Mouse (Mus musculus): Measurements from ENCODE around the gene Nacad. TPM values are rescaled to one million over a fixed set of nuclear protein-coding genes. Genes with fewer than 3 reads are reported as not detected.
"Not testable (repeated sequence)": the region's sequence is repeated elsewhere in the genome, so short reads cannot be mapped to it uniquely, and the experiment has no call there.

Nacad gene
- 4.0 and 4.8 TPM in 2 replicates for polyA plus RNA-seq (2015; fragmentation: Nextera tagmentation; extraction: Ambion mirVana)

DNA sequence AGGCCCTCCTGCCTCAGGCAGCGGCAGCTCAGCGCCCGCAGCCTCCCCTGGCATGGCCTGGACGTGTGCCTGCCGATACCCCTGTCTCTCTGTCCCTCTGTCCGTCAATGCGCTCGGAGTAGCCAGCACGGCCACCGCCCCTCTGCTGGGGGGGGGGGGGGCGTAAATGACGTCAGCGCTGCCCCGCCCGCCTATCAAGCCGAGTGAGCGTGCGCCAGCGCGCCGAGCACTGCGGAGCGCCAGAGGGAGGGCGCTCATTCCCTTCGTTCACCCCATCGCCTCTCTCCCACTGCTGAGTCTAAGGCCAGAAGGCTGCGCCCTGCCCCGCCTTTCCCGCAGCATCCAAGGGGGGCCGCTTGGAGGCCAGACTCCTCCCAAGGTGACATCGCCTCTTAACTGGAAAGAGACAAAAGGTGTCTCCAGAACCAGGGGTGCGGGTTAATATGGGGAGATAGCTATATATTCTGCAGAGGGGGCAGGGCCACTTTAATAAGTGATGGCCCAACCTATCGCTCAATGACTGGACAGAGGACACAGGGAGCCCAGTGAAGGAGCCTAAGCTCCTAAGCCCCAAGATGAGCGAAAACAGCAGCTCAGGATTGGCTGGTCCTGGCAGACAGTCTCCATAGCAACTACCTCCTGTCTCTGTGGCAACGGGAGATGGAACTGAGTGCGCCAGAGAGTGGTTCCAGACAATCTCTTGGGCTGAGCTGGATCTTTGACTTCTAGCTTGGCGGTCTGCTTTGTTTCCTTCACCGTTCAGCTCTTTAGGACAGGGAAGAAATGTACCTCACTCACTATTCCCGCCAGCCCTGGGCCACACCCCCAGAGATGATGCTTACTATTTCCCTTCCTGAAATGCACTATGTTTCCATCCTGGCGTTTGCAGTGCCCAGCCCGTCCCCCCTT lies at the start of gene Nacad:
Nacad (minus strand) TSS at position 563 of the 909 bp plus-strand sequence.
- peak; percentile 36; the same call in 1 of the 2 replicates for ATAC-seq
- Histone ChIP-seq H3K27ac (ENCODE audit: low read depth, low read length) (no peak within 1 kb of the TSS), H3K9ac (ENCODE audit: low read depth, low read length) (no peak within 1 kb of the TSS), H3K4me3 (ENCODE audit: low read depth, low read length) (peak within 1 kb of the TSS; percentile 34), H3K27me3 (replicated peaks; ENCODE audit: control insufficient read depth, insufficient read depth, low read length) (peaks cover 25% of the 10 kb centered on the region), H3K4me1 (replicated peaks; ENCODE audit: control insufficient read depth, insufficient read depth, low read length) (peaks cover 6% of the 10 kb centered on the region; the same call in 1 of the 2 replicates), H3K9me3 (ENCODE audit: control insufficient read depth) (no peaks in the 10 kb centered on the region), H3K36me3 (ENCODE audit: control insufficient read depth, insufficient read depth) (0 out of 2 replicates have a peak, but pooled peaks cover 3% of the 10 kb centered on the region), H3K4me2 (replicated peaks; ENCODE audit: low read depth) (peak within 1 kb of the TSS; percentile 62)
- no peak for TF ChIP-seq CTCF (IDR thresholded peaks at IDR 0.05; ENCODE audit: low read depth)
- 5% methylated on average over 37 of the region's 41 CpGs for WGBS

DNA sequence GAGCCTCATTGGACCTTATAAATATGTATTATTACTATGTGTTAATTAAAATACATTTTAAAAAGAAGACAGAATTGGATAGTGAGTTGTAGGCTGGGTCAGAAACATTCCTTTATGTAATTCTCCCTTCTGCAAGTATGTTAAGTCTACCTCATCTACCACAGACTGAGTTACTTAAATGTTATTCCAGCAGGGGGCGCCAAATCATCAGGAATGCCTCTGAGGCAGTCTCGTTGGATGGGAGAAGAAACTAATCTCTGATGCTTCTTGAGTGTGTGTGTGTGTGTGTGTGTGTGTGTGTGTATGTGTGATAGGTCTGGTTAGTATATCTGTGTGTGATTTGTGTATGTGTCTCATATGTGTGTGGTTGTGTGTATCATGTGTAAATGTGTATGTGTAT lies 49.0 kb upstream of the Nacad start:
- H3K36me3 ChIP-seq (ENCODE audit: control insufficient read depth, insufficient read depth), result no peaks in the 10 kb centered on the region
- no peak overlapping the region for H3K4me2 ChIP-seq (replicated peaks; ENCODE audit: low read depth)
- H3K4me1 ChIP-seq (replicated peaks; ENCODE audit: control insufficient read depth, insufficient read depth, low read length), result no peaks in the 10 kb centered on the region
- H3K27me3 ChIP-seq (replicated peaks; ENCODE audit: control insufficient read depth, insufficient read depth, low read length), result no peaks in the 10 kb centered on the region
- peak; percentile 35 for ATAC-seq
- no peak overlapping the region for H3K27ac ChIP-seq (ENCODE audit: low read depth, low read length)
- 0% methylated on average over 2 of the region's 2 CpGs for WGBS
- no peak overlapping the region for H3K4me3 ChIP-seq (ENCODE audit: low read depth, low read length)
- H3K9me3 ChIP-seq (ENCODE audit: control insufficient read depth), result no peaks in the 10 kb centered on the region
- peak; percentile 96 for TF ChIP-seq CTCF (IDR thresholded peaks at IDR 0.05; ENCODE audit: low read depth)
- H3K9ac ChIP-seq (ENCODE audit: low read depth, low read length), result no peak overlapping the region

DNA sequence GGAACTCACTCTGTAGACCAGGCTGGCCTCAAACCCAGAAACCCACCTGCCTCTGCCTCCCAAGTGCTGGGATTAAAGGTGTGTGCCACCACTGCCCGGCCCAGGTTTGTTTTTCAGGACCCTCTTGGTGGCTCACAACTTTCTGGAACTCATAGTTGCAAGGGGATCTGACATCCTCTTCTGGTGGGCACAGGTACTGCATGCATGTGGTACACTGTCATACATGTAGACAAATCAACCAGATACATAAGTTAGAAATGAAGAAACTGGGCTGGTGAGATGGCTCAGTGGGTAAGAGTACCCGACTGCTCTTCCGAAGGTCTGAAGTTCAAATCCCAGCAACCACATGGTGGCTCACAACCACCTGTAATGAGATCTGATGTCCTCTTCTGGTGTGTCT lies 47.1 kb upstream of the Nacad start:
- not testable (repeated sequence) for H3K36me3 ChIP-seq (ENCODE audit: control insufficient read depth, insufficient read depth); H3K4me3 ChIP-seq (ENCODE audit: low read depth, low read length); H3K9me3 ChIP-seq (ENCODE audit: control insufficient read depth); H3K4me1 ChIP-seq (replicated peaks; ENCODE audit: control insufficient read depth, insufficient read depth, low read length); H3K9ac ChIP-seq (ENCODE audit: low read depth, low read length); ATAC-seq; H3K27ac ChIP-seq (ENCODE audit: low read depth, low read length); H3K4me2 ChIP-seq (replicated peaks; ENCODE audit: low read depth); H3K27me3 ChIP-seq (replicated peaks; ENCODE audit: control insufficient read depth, insufficient read depth, low read length)
- 74% methylated on average over 3 of the region's 3 CpGs for WGBS
- peak; percentile 64 for TF ChIP-seq CTCF (IDR thresholded peaks at IDR 0.05; ENCODE audit: low read depth)

DNA sequence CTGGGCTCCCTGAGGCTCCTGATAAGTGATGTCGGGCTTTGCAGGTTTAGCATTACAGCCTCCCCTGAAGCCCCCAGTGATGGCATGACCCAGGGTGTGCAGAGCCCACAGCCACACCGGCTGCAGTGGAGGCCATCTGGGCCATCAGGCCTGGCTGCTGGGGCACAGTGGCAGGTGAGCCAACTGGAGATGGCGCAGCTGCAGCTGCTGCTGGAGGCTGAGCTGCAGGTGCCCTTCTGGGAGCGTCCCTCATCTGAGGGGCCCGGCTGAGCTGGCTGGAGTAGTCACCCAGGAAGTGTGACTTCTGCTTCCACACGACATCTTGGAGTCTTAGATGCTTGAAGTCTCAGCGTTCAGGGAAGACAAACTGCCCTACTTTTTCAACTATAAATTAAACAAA lies 44.7 kb upstream of the Nacad start:
- no peaks in the 10 kb centered on the region for H3K4me1 ChIP-seq (replicated peaks; ENCODE audit: control insufficient read depth, insufficient read depth, low read length)
- H3K27me3 ChIP-seq (replicated peaks; ENCODE audit: control insufficient read depth, insufficient read depth, low read length), result no peaks in the 10 kb centered on the region
- H3K9me3 ChIP-seq (ENCODE audit: control insufficient read depth), result no peaks in the 10 kb centered on the region
- no peak for TF ChIP-seq CTCF (IDR thresholded peaks at IDR 0.05; ENCODE audit: low read depth)
- no peak overlapping the region for H3K4me2 ChIP-seq (replicated peaks; ENCODE audit: low read depth)
- ATAC-seq, result no peak; the same call in 1 of the 2 replicates
- no peaks in the 10 kb centered on the region for H3K36me3 ChIP-seq (ENCODE audit: control insufficient read depth, insufficient read depth)
- no peak overlapping the region for H3K9ac ChIP-seq (ENCODE audit: low read depth, low read length)
- no peak overlapping the region for H3K27ac ChIP-seq (ENCODE audit: low read depth, low read length)
- no peak overlapping the region for H3K4me3 ChIP-seq (ENCODE audit: low read depth, low read length)
- WGBS, result 48% methylated on average over 7 of the region's 7 CpGs

DNA sequence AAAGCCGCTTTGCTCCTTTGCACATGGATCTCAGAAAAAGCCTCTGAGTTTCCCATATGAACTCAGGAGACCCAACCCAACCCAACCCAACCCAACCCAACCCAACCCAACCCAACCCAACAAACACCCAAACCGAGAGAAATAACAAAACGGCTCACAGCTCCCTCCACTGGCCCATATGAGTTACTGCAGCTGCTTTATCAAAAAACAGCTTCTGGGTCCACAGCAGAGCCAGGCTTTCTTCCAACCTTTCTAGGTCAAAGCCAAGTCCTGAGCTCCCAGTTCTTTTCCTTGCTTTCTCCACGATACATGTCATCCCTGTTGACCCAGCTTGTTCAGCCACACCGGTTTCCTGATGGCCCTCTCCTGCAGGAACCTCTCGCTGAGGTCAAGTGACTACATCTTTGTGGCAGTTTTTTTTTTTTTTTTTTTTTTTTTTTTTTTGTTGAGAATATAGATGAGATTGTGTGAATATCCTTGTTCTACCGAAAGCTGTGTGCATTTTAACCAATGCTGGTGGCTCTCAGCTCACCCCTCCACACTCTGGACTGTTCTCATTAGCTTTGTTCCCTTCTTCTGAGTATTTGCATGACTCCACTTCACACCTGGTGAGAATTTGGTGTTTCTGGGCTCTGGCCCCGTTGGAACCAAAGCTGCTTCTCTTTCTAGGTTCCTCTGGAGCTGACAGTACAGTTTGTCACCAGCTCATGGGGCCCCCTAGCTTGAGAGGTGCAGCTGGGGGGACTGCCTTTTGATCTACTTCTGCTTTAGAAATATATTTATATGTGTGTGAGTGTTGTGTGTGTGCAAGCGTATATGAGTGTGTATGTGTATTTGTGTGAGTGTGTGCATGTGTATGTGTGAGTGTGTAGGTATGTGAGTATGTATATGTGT lies 42.2 kb upstream of the Nacad start:
- H3K36me3 ChIP-seq (ENCODE audit: control insufficient read depth, insufficient read depth), result no peaks in the 10 kb centered on the region
- H3K4me3 ChIP-seq (ENCODE audit: low read depth, low read length), result no peak overlapping the region
- no peaks in the 10 kb centered on the region for H3K4me1 ChIP-seq (replicated peaks; ENCODE audit: control insufficient read depth, insufficient read depth, low read length)
- no peak overlapping the region for H3K27ac ChIP-seq (ENCODE audit: low read depth, low read length)
- peak; percentile 44 for TF ChIP-seq CTCF (IDR thresholded peaks at IDR 0.05; ENCODE audit: low read depth)
- no peaks in the 10 kb centered on the region for H3K27me3 ChIP-seq (replicated peaks; ENCODE audit: control insufficient read depth, insufficient read depth, low read length)
- ATAC-seq, result no peak
- no peaks in the 10 kb centered on the region for H3K9me3 ChIP-seq (ENCODE audit: control insufficient read depth)
- WGBS, result 61% methylated on average over 9 of the region's 9 CpGs
- no peak overlapping the region for H3K9ac ChIP-seq (ENCODE audit: low read depth, low read length)
- H3K4me2 ChIP-seq (replicated peaks; ENCODE audit: low read depth), result no peak overlapping the region

DNA sequence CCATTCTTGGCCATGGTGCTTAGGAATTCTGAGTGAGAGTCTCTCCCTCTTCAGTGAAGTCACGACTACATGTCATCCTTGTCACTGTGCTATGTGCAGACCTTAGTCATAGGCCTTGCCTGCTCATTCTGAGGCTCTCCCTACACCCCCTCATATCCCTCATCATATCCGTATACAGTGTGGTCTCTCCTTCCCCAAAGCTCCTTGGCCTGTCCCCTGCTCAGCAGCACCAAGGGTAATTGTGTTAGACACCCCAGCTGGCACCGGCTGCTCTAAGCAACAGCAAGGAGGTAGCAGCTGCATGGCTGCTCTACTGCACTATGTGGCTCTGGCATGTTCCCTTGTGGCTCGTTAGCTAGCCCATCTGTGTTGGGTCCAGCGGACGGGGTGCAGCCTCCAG lies 38.7 kb upstream of the Nacad start:
- Histone ChIP-seq H3K27me3 (replicated peaks; ENCODE audit: control insufficient read depth, insufficient read depth, low read length) (no peaks in the 10 kb centered on the region), H3K27ac (ENCODE audit: low read depth, low read length) (no peak overlapping the region), H3K9me3 (ENCODE audit: control insufficient read depth) (no peaks in the 10 kb centered on the region), H3K4me3 (ENCODE audit: low read depth, low read length) (no peak overlapping the region), H3K36me3 (ENCODE audit: control insufficient read depth, insufficient read depth) (no peaks in the 10 kb centered on the region), H3K9ac (ENCODE audit: low read depth, low read length) (no peak overlapping the region), H3K4me1 (replicated peaks; ENCODE audit: control insufficient read depth, insufficient read depth, low read length) (no peaks in the 10 kb centered on the region), H3K4me2 (replicated peaks; ENCODE audit: low read depth) (no peak overlapping the region)
- 81% methylated on average over 6 of the region's 6 CpGs for WGBS
- no peak for ATAC-seq
- TF ChIP-seq CTCF (IDR thresholded peaks at IDR 0.05; ENCODE audit: low read depth), result no peak

Data from intestine, postnatal 0 days (tissue).